Mouse (Mus musculus): ENCODE measurements at regions not wholly inside any gene's neighbourhood (a gene's known extent, or its start where the extent isn't known, plus 50 kb on each side); places are given as distances from the start of the nearest gene placed in this dataset.
"Not testable (repeated sequence)": the region's sequence is repeated elsewhere in the genome, so short reads cannot be mapped to it uniquely, and the experiment has no call there.

DNA sequence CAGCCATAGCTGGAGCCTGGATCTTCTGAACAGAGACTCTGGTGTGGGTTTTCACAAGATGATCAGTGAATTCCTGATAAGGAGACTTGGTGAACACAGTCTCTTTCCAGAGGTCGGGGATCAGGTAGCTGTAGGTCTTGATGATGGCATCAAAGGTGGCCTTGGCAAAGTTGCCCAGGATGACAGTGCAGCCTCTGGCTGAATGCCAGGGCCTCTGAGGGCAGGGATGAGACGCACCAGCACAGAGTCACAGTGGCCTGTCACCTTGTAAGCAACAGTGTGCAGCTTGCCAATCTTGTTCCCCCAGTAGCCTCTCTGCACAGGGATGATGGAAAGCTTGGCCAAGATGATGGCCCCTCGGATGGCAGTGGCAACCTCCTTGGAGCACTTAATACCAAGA, 95.9 kb upstream of the Ipo5 start:
- TF ChIP-seq CTCF, POLR2A (IDR thresholded peaks at IDR 0.05; ENCODE audit: extremely low read depth, insufficient read depth, low read length): not testable (repeated sequence)

All from cortical plate, adult 2 months (tissue).